Mouse (Mus musculus) erythroblast, adult 5-6 weeks (primary cell): ENCODE data around the gene Castor2. TPM values are rescaled to one million over a fixed set of nuclear protein-coding genes. Genes with fewer than 3 reads are reported as not detected.

Experiments
- ATAC-seq: replicated peaks from 2 replicates; pipeline ENCODE4 v1.8.0; 2016; ENCODE audit warnings: moderate number of reproducible peaks, mild to moderate bottlenecking, moderate TSS enrichment, inconsistent platforms; ENCODE audit not compliant: poor library complexity, low FRiP score, severe bottlenecking
- total RNA-seq, 2 experiments: library from RNA; stranded (forward) in 1 of 2; stranded (reverse) in 1 of 2; fragments of 150-400 nt in 1 of 2; fragments of 200-764, 138-1000 nt in 1 of 2; gene quantifications; 2 replicates each; pipeline versions ENCODE4 v1.2.3 to v1.2.4; 2015 to 2017; ENCODE audit warnings: low replicate concordance in 2 of 2

Gene Castor2
- total RNA-seq, 2 experiments from 2014 or later: 0.09 to 1.3 TPM

DNA sequence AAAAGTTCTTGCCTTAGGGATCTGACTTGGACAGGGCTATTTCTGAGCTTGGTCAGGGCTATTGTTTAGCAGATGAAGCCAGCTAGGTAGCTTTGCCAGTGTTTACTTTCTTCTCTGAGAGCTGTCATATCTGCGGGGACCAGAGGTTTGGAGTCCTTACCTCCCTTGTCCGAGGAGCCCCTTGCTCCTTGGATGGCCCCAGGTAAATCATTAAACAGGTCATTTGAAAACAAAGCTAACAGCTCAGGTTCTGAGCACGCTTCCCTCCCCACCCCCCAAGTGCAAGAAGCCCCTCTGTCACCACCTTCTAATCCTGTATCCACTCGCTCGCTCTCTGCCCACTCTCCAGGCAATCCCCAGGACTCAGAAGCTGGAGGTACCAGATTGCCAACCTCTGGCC is 1.8 kb downstream of the Castor2 start:
- ATAC-seq: no peak

DNA sequence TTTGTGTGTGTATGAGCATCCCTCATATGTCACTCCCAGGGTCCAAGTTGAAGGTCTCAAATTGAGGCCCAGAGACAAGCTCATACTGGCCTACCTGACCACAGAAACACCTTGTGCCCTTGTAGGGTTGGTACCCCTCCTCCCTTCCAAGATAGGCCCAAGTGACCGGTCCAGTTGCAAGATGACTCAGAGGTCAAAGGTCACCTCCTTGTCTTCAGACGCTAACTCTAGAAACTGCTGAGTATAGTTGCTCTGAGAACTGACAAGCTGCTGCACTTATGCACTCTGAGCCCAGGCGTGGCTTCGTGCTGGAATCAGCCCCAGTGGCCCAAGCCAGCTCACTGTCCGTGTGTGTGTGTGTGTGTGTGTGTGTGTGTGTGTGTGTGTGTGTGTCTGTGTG is 2.4 kb downstream of the Castor2 start:
- ATAC-seq: no peak

DNA sequence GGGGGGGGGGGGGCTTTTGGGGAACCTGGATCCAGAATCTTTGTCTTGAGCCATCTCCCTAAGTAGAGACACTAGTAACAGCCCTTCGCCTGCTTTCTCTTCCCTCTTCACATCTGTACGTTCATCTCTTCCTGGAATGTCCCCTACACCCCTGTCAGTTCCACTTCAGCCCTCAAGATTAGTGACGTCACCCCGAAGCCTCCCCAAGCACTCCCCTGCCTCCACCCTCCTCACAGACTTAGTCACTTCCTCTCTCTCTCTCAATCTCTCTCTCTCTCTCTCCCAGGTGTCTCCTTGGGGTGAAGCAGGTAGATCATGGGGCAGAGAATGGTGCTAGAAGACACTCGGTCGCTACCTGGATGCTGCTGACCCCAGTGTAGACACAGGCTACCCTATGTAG is 3.2 kb downstream of the Castor2 start:
- ATAC-seq: no peak

DNA sequence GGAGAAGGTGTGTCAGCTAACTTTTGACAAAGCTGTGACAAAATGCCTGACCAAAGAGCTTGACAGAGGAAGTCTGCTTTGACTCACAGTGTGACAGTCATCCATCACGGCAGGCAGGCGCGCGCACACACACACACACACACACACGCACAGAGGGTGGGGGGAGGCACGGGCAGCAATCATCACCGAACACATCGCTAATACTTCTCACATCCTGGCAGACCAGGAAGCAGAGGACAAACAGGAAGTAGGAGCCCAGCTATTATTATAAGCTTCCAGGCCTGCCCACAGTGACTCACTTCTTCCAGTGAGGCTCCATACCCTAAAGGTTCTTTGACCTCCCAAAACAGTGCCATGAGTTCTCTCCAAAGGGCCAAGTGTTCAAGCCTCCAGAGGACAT is 6.3 kb downstream of the Castor2 start:
- no peak for ATAC-seq

DNA sequence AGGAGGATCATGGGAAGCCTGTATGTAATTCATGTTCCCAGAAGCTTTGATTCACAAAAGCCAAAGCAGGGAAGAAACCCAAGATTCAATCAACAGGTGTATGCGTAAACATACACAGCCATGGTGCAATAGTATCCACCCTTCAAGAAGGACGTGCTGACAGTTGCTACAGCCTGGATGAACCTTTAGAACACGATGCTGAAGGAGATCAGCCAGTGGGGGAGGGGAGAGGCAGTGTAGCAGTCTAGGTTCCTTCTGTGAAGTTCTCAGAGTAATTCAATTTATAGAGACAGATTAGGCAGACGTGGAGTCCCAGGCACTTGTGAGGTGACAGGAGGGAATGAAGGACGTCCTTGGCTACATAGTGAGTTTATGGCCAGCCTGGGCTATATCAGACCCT is 15.5 kb downstream of the Castor2 start:
- no peak for ATAC-seq

DNA sequence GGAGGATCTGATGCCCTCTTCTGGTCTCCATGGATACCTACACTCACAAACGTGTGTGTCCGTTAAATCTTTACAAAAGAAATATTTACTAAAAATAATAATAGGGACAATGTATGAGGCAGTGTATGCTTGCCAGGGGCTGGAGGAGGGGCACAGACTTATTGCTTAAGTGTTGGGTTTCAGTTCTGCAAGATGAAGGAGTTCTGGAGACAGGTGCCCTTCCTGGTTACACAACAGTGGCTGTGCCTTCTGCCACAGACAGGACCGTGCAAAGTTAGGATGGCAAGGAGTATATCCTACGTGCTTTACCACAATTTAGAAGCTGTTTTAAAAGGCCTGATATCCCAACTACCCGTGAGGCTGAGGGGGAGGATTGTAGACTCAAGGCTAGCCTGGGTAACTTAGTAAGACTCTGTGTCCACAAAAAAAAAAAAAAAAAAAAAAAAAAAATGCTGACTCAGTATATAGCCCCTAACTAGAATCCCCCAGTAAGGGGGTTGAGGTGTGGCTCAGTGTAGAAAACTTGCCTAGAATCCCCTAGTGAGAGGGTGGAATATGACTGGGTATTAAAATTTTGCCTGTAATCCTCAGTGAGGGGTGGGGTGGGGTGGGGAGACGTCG is 16.2 kb downstream of the Castor2 start:
- ATAC-seq: no peak

DNA sequence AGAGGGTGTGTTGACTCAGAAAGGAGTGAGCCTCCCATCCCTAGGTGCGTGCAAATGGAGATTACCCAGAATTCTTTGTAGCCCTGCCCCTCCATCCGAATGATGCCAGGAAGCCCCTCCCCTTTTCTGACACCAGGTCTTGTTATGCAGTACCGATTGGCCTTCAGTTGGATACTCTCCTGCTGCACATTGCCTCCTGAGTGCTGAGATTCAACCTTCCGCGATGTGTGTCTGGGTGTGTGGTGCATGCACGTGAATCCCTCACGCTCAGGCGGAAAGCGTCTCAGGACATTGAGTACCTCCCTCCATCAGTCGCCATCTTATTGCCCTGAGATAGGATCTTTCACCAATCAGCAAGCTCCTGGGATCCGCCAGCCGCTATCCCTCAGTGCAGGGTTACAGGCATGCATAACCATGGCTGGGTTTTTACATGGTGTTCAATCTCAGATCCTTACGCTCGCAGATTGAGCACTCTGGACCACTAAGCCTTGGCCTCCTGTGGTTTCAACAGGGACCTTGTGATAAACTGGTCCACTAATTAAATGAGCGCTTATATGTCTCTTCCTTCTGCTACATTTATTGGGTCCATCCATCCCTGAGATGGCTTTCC is 19.4 kb downstream of the Castor2 start:
- ATAC-seq: no peak

DNA sequence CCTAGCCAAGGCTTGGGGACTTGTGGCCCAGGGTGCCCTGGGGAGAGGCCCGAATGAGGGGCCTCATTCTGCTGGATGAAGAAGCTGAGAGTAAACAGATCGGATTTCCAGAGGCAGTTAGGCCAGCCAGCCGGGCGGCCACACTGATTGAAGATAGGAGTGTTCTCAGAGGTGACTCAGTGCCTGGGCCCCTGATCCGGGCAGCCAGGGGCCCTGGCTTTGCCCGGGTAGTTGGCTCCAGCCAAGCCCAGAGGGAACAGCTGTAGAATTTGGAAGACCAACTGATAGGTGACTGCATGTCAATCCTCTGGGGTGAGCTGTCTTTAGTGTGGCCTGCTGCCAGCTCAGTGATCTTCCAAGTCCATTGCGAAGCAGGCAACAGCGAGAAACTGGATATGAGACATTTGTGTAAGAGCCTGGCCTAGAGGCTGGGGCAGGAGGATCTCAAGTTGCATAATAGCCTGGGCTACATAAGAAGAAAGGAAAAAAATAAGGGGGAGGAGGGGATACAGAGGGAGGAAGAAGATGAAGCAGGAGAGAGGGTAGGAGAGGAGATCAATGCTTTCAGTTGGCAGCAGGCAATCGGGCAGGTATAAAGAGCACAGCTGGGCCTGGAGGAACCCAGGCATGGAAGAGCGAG is 20.1 kb downstream of the Castor2 start:
- no peak for ATAC-seq

DNA sequence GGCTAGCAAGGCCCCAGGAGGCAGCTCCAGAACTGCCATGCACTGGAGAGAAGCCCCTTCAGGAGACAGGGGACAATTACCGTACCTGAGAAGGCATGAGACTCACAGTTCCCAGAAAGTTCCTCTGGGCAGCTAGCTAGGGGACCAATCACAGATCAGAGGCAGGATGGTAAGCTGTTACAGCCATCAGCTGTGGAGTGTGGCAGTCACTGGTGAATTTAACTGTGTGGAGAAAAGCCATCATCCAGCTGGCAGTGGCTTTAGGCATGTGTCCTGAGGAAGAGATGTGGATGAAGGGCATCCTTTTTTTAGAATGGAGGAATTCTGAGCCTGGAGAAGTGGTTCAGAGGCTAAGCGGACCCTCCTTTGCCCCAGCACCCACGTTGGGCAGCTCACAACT is 20.6 kb downstream of the Castor2 start:
- ATAC-seq: no peak

DNA sequence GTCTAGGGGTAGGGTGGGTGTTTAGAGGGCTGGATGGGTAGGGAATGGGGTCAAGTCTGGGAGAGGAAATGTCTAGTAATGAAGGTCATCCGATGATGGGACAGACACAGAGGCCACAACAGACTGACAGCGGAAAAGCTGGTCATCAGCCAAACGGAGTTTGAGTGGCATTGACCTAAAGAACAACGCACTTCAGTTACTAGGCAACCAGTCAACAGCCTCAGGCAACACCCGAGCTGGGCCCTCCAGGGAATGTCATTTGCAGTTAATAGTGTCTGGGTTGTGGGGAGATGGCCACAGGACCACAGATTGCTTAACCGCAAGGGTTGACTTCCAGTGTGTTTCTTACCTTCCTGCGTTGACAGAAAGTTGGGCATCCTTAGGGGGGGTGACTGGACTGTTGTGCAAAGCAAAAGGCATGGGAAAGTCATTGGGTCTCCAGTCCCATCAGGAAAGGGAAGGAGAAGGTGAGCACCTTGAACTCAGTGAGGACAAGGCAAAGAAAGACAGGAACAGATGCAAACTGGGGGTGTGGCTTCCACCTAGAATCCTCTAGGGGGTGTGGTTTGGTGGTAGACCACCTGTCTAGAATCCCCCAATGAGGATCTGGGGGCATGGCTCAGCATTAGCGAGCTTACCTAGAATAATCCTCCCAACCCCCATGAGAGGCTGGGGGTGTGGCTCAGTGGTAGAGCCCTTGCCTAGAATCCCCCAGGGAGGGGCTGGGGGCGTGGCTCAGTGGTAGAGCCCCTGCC is 21.8 kb downstream of the Castor2 start:
- ATAC-seq: no peak

DNA sequence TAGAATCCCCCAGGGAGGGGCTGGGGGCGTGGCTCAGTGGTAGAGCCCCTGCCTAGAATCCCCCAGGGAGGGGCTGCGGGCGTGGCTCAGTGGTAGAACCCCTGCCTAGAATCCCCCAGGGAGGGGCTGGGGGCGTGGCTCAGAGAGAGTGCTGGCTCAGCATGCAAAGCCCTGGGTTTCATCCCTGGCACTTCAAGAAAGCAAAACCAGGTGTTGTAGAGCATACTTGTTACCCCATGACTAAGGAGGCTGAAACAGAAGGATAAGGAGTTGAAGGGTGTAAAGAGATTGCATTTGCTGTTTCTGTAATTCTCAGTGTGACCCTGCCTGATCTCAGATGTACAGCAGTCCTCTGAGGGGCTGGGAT is 22.4 kb downstream of the Castor2 start:
- ATAC-seq: no peak

DNA sequence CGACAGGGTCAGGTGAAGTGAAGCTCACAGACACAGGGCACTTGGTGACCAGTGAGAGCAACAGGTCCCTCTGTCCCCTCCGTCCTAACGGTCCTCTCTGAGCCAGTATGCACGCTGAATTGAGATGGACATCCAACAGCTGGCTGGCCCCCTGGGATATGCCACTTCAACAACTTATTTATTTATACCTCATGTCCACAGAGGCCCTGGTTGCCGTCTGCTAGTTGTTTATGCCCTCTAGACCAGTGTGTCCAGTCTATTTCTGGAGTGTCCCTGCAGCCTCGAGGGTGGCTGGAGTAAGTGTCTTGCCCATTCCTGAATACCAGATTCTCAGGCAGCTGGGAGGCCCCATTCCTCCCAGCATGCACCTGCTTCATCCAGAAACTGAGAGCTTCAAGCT is 24.3 kb downstream of the Castor2 start:
- ATAC-seq: no peak

DNA sequence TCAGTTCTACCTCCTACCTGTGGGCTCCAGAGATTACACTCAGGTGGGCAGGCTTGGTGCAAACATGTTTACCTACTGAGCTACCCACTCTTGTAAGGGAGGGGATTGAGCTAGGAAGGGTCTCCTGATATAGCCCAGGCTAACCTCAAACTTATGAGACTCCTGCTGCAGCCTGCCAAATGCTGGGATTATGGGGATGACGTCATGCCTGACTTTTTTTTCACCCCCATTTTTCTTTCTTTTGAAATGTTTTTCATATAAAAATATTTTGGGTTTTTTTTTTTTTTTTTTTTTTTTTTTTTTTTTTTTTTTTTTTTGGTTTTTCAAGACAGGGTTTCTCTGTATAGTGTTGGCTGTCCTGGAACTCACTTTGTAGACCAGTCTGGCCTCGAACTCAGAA is 26.7 kb downstream of the Castor2 start:
- no peak for ATAC-seq

DNA sequence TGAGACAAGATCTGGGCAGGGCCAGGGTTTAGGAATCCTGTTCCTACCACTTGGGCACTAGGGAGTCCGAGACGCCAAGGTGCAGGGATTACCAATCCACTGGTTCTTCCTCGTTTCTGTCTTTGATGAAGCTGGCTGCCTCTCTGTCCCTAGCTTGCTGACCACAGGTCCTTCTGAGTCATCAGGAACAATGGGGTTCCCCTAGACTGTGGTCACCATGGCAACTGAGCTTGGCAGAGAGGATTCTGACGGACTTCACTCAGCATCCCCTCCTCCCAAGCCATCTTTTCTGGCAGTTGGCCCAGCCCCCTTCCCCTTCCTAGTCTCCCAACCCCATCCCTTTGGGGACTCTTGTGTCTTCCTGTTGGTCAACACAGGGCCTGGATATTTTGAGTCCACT is 32.1 kb downstream of the Castor2 start:
- ATAC-seq: no peak

DNA sequence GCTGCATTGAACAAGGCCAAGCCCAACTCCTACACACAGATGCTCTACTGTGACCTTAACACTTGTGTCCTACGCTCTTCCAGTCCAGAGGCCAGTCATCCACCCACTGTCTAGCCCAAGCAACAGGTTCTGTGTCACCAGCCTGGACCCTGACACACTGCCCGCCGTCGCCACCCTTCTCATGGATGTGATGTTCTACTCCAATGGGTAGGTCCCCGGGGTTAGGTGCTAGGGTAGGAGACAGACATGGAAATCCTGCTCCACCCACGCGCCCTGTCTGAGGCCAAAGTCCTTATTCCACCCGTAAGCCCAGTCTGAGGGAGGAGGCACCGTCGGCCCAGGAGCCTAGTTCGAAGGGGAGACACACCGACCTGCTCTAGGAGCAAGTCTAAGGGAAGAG is 36.5 kb downstream of the Castor2 start:
- ATAC-seq: no peak

DNA sequence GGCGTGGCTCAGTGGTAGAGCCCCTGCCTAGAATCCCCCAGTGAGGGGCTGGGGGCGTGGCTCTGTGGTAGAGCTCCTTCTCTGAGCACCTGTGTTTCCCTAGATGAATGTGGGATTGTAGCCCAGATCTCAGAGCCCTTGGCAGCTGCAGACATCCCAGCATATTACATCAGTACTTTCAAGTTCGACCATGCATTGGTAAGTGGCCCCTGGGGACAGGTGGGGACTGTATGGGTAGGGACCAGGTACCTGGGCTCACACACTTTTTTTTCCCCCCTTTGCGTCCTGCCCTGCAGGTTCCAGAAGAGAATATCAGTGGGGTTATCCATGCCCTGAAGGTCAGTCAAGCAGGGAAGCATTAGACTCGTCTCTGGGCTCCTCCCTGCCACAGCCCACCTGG is 38.4 kb downstream of the Castor2 start:
- ATAC-seq: no peak

DNA sequence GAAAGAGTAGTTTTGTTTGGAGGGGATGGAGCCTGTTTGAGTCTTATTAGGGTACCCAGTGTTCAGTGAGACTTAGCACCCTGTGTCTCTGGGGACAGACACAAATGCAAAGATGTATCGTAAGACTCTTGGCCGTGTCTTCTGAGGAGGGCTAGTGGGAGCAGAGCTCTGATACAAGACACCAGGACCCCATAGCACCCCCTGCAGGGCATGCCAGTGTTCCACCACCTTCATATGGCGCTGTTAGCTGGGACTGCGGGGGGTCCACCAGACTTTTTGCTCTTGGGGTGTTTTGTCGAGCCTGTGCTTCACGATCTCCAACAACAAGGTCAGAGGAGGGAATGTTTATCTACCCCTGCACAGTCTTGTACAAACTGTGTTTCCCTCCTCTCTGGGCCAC is 39.9 kb downstream of the Castor2 start:
- no peak for ATAC-seq

DNA sequence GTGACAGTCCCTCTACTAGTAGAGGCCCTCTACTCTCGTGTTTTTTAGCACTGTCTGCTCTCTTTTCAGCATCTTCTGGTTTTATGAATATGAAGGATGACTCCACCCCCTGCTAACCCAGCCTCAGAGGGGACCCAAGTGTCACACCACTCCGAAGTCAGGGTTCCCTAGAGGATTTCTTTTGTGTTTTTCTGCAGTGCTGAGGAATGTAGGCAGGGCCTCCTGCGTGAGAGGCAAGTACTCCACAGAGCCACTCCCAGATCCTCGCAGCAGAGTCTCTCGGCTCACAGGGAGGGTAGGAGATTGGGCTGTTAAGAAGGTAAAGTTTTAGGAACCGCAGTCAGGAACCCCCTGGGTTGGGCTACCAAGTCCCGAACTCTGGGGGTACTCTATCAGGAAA is 41.7 kb downstream of the Castor2 start:
- ATAC-seq: no peak

DNA sequence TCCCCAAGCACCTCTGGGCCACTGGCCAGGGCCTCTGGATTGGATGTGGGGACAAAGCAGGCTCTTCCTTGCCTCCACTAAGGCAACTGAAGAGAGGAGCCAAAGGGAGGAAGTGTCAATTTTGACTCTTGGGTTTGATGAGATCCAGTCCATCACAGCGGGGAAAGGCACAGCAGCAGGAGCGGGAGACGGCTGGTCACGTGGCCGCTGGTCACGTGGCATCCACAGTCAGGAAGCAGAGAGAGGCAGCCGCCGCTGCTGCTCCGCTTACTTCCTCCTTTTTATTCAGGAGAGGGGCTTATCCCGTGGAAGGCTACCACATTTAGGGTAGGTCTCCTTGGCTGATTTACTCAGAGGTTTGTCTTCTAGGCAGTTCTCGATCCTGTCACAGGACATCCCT is 42.9 kb downstream of the Castor2 start:
- ATAC-seq: no peak

DNA sequence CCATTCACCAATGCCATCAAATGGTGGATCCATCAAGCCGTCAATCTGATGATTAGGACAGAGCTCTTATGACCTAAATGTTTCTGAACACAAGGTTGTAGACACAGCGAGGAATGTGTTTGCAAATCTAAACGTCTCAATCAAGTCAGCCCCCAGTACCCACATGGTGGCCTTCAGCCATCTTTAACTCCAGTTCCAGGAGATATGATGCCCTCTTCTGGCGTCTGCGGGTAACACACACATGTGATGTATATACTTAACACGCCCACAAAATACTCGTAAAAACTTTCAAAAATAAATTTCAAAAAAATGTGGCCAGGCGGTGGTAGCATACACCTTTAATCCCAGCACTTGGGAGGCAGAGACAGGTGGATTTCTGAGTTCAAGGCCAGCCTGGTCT is 45.5 kb downstream of the Castor2 start:
- no peak for ATAC-seq

DNA sequence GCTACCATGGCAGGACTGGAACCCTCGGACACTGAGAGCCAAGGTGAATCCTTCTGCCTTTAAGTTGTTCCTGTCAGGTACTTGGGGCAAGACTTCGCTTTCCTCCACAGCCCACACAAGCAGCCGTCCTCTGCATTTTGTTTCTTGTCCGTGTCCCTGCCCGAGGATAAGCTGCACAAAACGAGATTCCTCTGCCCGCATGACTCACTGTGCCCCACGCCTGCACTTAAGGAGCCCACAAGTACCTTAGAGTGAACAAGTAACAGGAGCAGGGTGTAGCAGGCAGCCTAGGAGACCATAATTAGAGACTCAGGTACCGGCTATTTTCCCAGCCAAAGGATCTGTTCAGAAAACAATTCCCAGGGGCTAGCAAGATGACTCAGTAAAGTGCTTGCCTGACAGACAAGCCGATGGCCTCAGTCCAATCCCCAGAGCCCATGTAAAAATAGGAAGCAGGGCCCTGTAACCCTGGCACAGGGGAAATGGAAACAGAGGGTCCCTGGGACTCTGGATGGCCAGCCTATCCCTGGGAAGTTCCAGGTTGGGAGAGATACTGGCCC is 47.8 kb downstream of the Castor2 start:
- no peak for ATAC-seq
